Mouse (Mus musculus): ENCODE results near the gene Cdc42ep4. TPM values are rescaled to one million over a fixed set of nuclear protein-coding genes. Genes with fewer than 3 reads are reported as not detected.

The Cdc42ep4 gene
- total and polyA plus RNA-seq, 2 experiments from 2014 or later = 12.0 to 33.5 TPM

GRCm38 (mm10) chr11:113709272-113709671 lies 42.4 kb downstream of the Cdc42ep4 start:
- Histone ChIP-seq H3K27me3 (ENCODE audit: control insufficient read depth, insufficient read depth, low read length) (no peaks in the 10 kb centered on the region), H3K9ac (replicated peaks; ENCODE audit: low read depth, low read length) (no peak overlapping the region), H3K27ac (ENCODE audit: low read depth) (no peak overlapping the region), H3K36me3 (replicated peaks; ENCODE audit: control insufficient read depth, insufficient read depth, low read length) (no peaks in the 10 kb centered on the region), H3K4me2 (ENCODE audit: low read depth, low read length) (peak overlapping the region; percentile 21; the same call in 1 of the 2 replicates), H3K9me3 (replicated peaks; ENCODE audit: control insufficient read depth, low read length) (no peaks in the 10 kb centered on the region), H3K4me3 (ENCODE audit: low read depth, low read length) (peak overlapping the region; percentile 11; the same call in 1 of the 2 replicates), H3K4me1 (ENCODE audit: control insufficient read depth, insufficient read depth) (peaks cover 7% of the 10 kb centered on the region; the same call in 1 of the 2 replicates)
- WGBS = 30% methylated on average over 15 of the region's 15 CpGs
- TF ChIP-seq CTCF (IDR thresholded peaks at IDR 0.05; ENCODE audit: low read depth) (no peak), EP300 (IDR thresholded peaks at IDR 0.05; ENCODE audit: low read depth) (no peak)
- DNase-seq (ENCODE audit: low spot score) (no peak), ATAC-seq (ENCODE audit: insufficient read depth, low read depth) (no peak)

GRCm38 (mm10) chr11:113708629-113709213 lies 43.0 kb downstream of the Cdc42ep4 start:
- ATAC-seq (ENCODE audit: insufficient read depth, low read depth) = no peak; the same call in 1 of the 2 replicates
- no peaks in the 10 kb centered on the region for H3K36me3 ChIP-seq (replicated peaks; ENCODE audit: control insufficient read depth, insufficient read depth, low read length)
- H3K9ac ChIP-seq (replicated peaks; ENCODE audit: low read depth, low read length) = no peak overlapping the region
- 67% methylated on average over 19 of the region's 19 CpGs for WGBS
- H3K4me2 ChIP-seq (ENCODE audit: low read depth, low read length) = no peak overlapping the region
- H3K4me1 ChIP-seq (ENCODE audit: control insufficient read depth, insufficient read depth) = peaks cover 7% of the 10 kb centered on the region; the same call in 1 of the 2 replicates
- H3K27ac ChIP-seq (ENCODE audit: low read depth) = no peak overlapping the region
- no peaks in the 10 kb centered on the region for H3K9me3 ChIP-seq (replicated peaks; ENCODE audit: control insufficient read depth, low read length)
- DNase-seq (ENCODE audit: low spot score) = no peak
- TF ChIP-seq CTCF (IDR thresholded peaks at IDR 0.05; ENCODE audit: low read depth) (no peak), EP300 (IDR thresholded peaks at IDR 0.05; ENCODE audit: low read depth) (no peak)
- H3K4me3 ChIP-seq (ENCODE audit: low read depth, low read length) = no peak overlapping the region
- no peaks in the 10 kb centered on the region for H3K27me3 ChIP-seq (ENCODE audit: control insufficient read depth, insufficient read depth, low read length)

GRCm38 (mm10) chr11:113705966-113706652 lies 45.6 kb downstream of the Cdc42ep4 start:
- H3K4me3 ChIP-seq (ENCODE audit: low read depth, low read length) = no peak overlapping the region
- ATAC-seq (ENCODE audit: insufficient read depth, low read depth) = no peak
- H3K9me3 ChIP-seq (replicated peaks; ENCODE audit: control insufficient read depth, low read length) = no peaks in the 10 kb centered on the region
- H3K36me3 ChIP-seq (replicated peaks; ENCODE audit: control insufficient read depth, insufficient read depth, low read length) = no peaks in the 10 kb centered on the region
- H3K4me2 ChIP-seq (ENCODE audit: low read depth, low read length) = no peak overlapping the region
- no peak overlapping the region for H3K27ac ChIP-seq (ENCODE audit: low read depth)
- DNase-seq (ENCODE audit: low spot score) = no peak
- 72% methylated on average over 15 of the region's 15 CpGs for WGBS
- no peaks in the 10 kb centered on the region for H3K27me3 ChIP-seq (ENCODE audit: control insufficient read depth, insufficient read depth, low read length)
- peaks cover 7% of the 10 kb centered on the region; the same call in 1 of the 2 replicates for H3K4me1 ChIP-seq (ENCODE audit: control insufficient read depth, insufficient read depth)
- TF ChIP-seq EP300 (IDR thresholded peaks at IDR 0.05; ENCODE audit: low read depth) (no peak), CTCF (IDR thresholded peaks at IDR 0.05; ENCODE audit: low read depth) (no peak)
- H3K9ac ChIP-seq (replicated peaks; ENCODE audit: low read depth, low read length) = no peak overlapping the region

DNA sequence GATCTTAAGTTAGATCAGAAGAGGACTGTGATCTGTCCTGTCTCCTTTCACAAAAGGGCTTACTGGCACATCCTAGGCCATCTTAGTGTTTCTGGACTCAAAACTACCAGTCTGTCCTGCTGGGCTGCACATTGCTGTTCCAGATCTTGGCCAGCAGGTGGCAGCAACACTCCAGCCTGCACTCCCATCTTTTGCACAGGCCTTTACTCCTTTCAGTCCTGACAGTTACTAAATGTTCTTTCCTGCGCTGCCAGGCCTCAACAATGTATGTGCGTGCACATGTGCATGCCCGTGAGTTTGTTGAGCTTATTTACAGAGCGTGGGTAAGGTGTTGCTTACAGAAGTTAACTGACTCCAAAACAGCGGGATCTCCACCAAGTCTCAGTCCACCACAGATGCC lies 47.9 kb downstream of the Cdc42ep4 start:
- H3K27me3 ChIP-seq (ENCODE audit: control insufficient read depth, insufficient read depth, low read length) = no peaks in the 10 kb centered on the region
- 30% methylated on average over 5 of the region's 5 CpGs for WGBS
- peak; percentile 72 for DNase-seq (ENCODE audit: low spot score)

DNA sequence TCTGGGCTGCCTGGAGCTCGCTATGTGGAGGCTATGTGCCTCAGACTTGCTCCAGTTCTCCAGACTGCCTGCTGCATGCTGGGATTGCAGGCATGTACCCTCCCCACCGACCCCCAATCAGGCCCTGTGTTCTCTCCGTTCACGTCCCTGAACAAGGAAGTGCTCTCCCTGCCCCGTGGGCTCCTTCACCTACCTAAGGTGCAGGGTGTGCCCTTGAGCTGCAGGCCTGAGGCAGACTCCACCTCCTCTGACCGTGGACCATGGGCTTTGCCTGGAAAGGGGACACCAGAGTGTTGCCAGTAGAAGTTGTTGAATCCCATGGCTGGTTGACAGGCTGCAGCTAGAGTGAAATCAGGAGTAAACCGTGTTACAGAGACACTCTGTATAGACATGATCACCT lies 52.0 kb downstream of the Cdc42ep4 start:
- Histone ChIP-seq H3K36me3 (replicated peaks; ENCODE audit: control insufficient read depth, insufficient read depth, low read length) (peaks cover 12% of the 10 kb centered on the region), H3K4me3 (ENCODE audit: low read depth, low read length) (no peak overlapping the region), H3K27ac (ENCODE audit: low read depth) (no peak overlapping the region), H3K4me2 (ENCODE audit: low read depth, low read length) (no peak overlapping the region), H3K9ac (replicated peaks; ENCODE audit: low read depth, low read length) (no peak overlapping the region), H3K9me3 (replicated peaks; ENCODE audit: control insufficient read depth, low read length) (no peaks in the 10 kb centered on the region), H3K4me1 (ENCODE audit: control insufficient read depth, insufficient read depth) (no peaks in the 10 kb centered on the region), H3K27me3 (ENCODE audit: control insufficient read depth, insufficient read depth, low read length) (no peaks in the 10 kb centered on the region)
- TF ChIP-seq EP300 (IDR thresholded peaks at IDR 0.05; ENCODE audit: low read depth) (no peak), CTCF (IDR thresholded peaks at IDR 0.05; ENCODE audit: low read depth) (no peak)
- ATAC-seq (ENCODE audit: insufficient read depth, low read depth) (no peak), DNase-seq (ENCODE audit: low spot score) (no peak)
- 86% methylated on average over 7 of the region's 7 CpGs for WGBS

More for the DNA sequence above, 47.9 kb downstream of the Cdc42ep4 start:
- H3K9ac ChIP-seq (replicated peaks; ENCODE audit: low read depth, low read length) = no peak overlapping the region
- H3K4me3 ChIP-seq (ENCODE audit: low read depth, low read length) = no peak overlapping the region
- H3K4me2 ChIP-seq (ENCODE audit: low read depth, low read length) = no peak overlapping the region
- no peak overlapping the region for H3K27ac ChIP-seq (ENCODE audit: low read depth)
- no peaks in the 10 kb centered on the region for H3K9me3 ChIP-seq (replicated peaks; ENCODE audit: control insufficient read depth, low read length)
- no peak for TF ChIP-seq EP300 (IDR thresholded peaks at IDR 0.05; ENCODE audit: low read depth)
- peak; percentile 99 for TF ChIP-seq CTCF (IDR thresholded peaks at IDR 0.05; ENCODE audit: low read depth)
- no peaks in the 10 kb centered on the region for H3K4me1 ChIP-seq (ENCODE audit: control insufficient read depth, insufficient read depth)
- peak; percentile 69 for ATAC-seq (ENCODE audit: insufficient read depth, low read depth)
- no peaks in the 10 kb centered on the region for H3K36me3 ChIP-seq (replicated peaks; ENCODE audit: control insufficient read depth, insufficient read depth, low read length)

Measured in heart, postnatal 0 days (tissue).